Mouse (Mus musculus): ENCODE results near the gene Fam162a. TPM values are rescaled to one million over a fixed set of nuclear protein-coding genes. Genes with fewer than 3 reads are reported as not detected.

The Fam162a gene
- total RNA-seq (2023) = 24.6 TPM

GRCm38 (mm10) chr16:36071450-36072379, at the start of gene Fam162a, which contains the start of gene Ccdc58:
Gene Fam162a, minus strand, starts transcription at chr16:36071594.
Gene Ccdc58, plus strand, starts transcription at chr16:36071685.

GRCm38 (mm10) chr16:36040640-36041624, 30.5 kb downstream of the Fam162a start, which contains the start of gene Wdr5b:
Gene Wdr5b, plus strand, starts transcription at chr16:36041190.

Other genes with a start within 250 kb of the Fam162a start
- gene Parp14, start 200.1 kb downstream of the Fam162a start, total RNA-seq (2023) = 58.5 TPM
- gene Parp9, start 133.1 kb downstream of the Fam162a start, total RNA-seq (2023) = 51.4 TPM
- 44.0 TPM for gene Dtx3l, start 132.4 kb downstream of the Fam162a start, total RNA-seq (2023)
- 214 TPM for gene Kpna1, start 92.8 kb downstream of the Fam162a start, total RNA-seq (2023)
- 7.2 TPM for gene Wdr5b, start 30.4 kb downstream of the Fam162a start, total RNA-seq (2023)
- 35.1 TPM for gene Ccdc58, start 91 bp upstream of the Fam162a start, total RNA-seq (2023)
- gene Csta1, start 59.6 kb upstream of the Fam162a start, total RNA-seq (2023) = not detected
- not detected for gene Stfa2l1, start 85.2 kb upstream of the Fam162a start, total RNA-seq (2023)
- gene Gm5483, start 112.6 kb upstream of the Fam162a start, total RNA-seq (2023) = not detected
- not detected for gene Gm5416, start 138.8 kb upstream of the Fam162a start, total RNA-seq (2023)
- not detected for gene 2010005H15Rik, start 149.9 kb upstream of the Fam162a start, total RNA-seq (2023)
- not detected for gene Stfa1, start 205.4 kb upstream of the Fam162a start, total RNA-seq (2023)

Data from CD4-positive naive resting alpha-beta T cell, adult 76 days (primary cell).